Mouse (Mus musculus): Measurements from ENCODE around the gene Trim33.

The Trim33 gene

GRCm38 (mm10) chr3:103354041-103354440 lies 74.9 kb downstream of the Trim33 start:
- in situ Hi-C loops (cut with MboI; ENCODE audit: low sequenced_read_pairs), result loop anchor here (25.0 kb wide), 1 partner anchor 167 kb away; no protein-coding TSS in a partner anchor

- in situ Hi-C loops (cut with MboI; ENCODE audit: low sequenced_read_pairs), result loop anchor here (25.0 kb wide), 1 partner anchor 174 kb away; no protein-coding TSS in a partner anchor
Measured at GRCm38 (mm10) chr3:103361150-103361549, 82.1 kb downstream of the Trim33 start.

- in situ Hi-C loops (cut with MboI; ENCODE audit: low sequenced_read_pairs), result loop anchor here (25.0 kb wide), 1 partner anchor 177 kb away; no protein-coding TSS in a partner anchor
Measured at GRCm38 (mm10) chr3:103364182-103364945, 85.3 kb downstream of the Trim33 start.

- in situ Hi-C loops (cut with MboI; ENCODE audit: low sequenced_read_pairs), result loop anchor here (25.0 kb wide), 1 partner anchor 180 kb away; no protein-coding TSS in a partner anchor
Measured at GRCm38 (mm10) chr3:103367176-103367970, 88.3 kb downstream of the Trim33 start.

GRCm38 (mm10) chr3:103368731-103369130 lies 89.6 kb downstream of the Trim33 start:
- in situ Hi-C loops (cut with MboI; ENCODE audit: low sequenced_read_pairs), result loop anchor here (25.0 kb wide), 1 partner anchor 181 kb away; no protein-coding TSS in a partner anchor

- in situ Hi-C loops (cut with MboI; ENCODE audit: low sequenced_read_pairs), result loop anchor here (25.0 kb wide), 1 partner anchor 187 kb away; no protein-coding TSS in a partner anchor
Measured at GRCm38 (mm10) chr3:103374028-103374427, 94.9 kb downstream of the Trim33 start.

GRCm38 (mm10) chr3:103375181-103375855 lies 96.2 kb downstream of the Trim33 start:
- in situ Hi-C loops (cut with MboI; ENCODE audit: low sequenced_read_pairs), result no loop called here

- in situ Hi-C loops (cut with MboI; ENCODE audit: low sequenced_read_pairs), result no loop called here
Measured at GRCm38 (mm10) chr3:103378018-103378417, 98.9 kb downstream of the Trim33 start.

- in situ Hi-C loops (cut with MboI; ENCODE audit: low sequenced_read_pairs), result no loop called here
Measured at GRCm38 (mm10) chr3:103379371-103379770, 100.3 kb downstream of the Trim33 start.

GRCm38 (mm10) chr3:103380814-103381213 lies 101.7 kb downstream of the Trim33 start:
- in situ Hi-C loops (cut with MboI; ENCODE audit: low sequenced_read_pairs), result no loop called here

GRCm38 (mm10) chr3:103381441-103381840 lies 102.3 kb downstream of the Trim33 start:
- in situ Hi-C loops (cut with MboI; ENCODE audit: low sequenced_read_pairs), result no loop called here

GRCm38 (mm10) chr3:103382872-103383567 lies 103.9 kb downstream of the Trim33 start:
- in situ Hi-C loops (cut with MboI; ENCODE audit: low sequenced_read_pairs), result no loop called here

GRCm38 (mm10) chr3:103384486-103384885 lies 105.4 kb downstream of the Trim33 start:
- in situ Hi-C loops (cut with MboI; ENCODE audit: low sequenced_read_pairs), result no loop called here

- in situ Hi-C loops (cut with MboI; ENCODE audit: low sequenced_read_pairs), result no loop called here
Measured at GRCm38 (mm10) chr3:103384949-103385348, 105.9 kb downstream of the Trim33 start.

GRCm38 (mm10) chr3:103385383-103386291 lies 106.5 kb downstream of the Trim33 start:
- in situ Hi-C loops (cut with MboI; ENCODE audit: low sequenced_read_pairs), result no loop called here

- in situ Hi-C loops (cut with MboI; ENCODE audit: low sequenced_read_pairs), result no loop called here
Measured at GRCm38 (mm10) chr3:103386292-103387031, 107.4 kb downstream of the Trim33 start.

- in situ Hi-C loops (cut with MboI; ENCODE audit: low sequenced_read_pairs), result no loop called here
Measured at GRCm38 (mm10) chr3:103392613-103393258, 113.6 kb downstream of the Trim33 start.
